Mouse (Mus musculus): ENCODE measurements around the gene 1700023F06Rik. TPM values are rescaled to one million over a fixed set of nuclear protein-coding genes. Genes with fewer than 3 reads are reported as not detected.

The 1700023F06Rik gene
- total RNA-seq (2021): not detected
- long read RNA-seq, experiment 1: 0 reads
- long read RNA-seq, experiment 2: 0 reads

GRCm38 (mm10) chr11:103208458-103208857 lies at the start of gene 1700023F06Rik:
1700023F06Rik (minus strand) TSS chr11:103208558.
- no peak for DNase-seq

DNA sequence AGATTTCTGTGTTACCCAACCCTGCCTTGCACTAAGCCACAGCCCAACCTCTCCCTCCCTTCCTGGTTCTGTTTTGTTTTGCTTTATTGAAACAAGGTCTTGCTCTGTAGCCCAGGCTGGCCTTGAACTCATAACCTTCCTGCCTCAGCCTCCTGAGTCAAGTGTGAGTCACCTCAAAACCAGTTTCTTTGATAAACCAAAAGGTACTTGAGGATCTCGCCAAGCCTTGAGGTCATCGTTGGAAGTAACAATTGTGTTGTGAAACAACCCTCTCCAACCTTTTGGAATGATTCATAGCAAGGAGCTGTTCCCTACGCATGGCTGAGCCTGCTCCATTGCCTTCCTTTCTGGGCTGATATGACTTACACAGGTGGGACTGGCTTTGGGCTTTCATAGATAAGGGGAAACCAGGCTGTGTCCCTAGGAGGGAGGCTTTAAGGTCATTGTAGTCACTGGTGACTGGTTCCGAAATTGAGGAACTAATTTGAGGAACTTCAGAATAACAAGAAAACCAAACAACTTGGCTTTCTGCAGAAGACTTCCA lies 49.7 kb upstream of the 1700023F06Rik start:
- DNase-seq: no peak

- DNase-seq: no peak
These were observed 45.2 kb upstream of the 1700023F06Rik start for GRCm38 (mm10) chr11:103253605-103254004.

GRCm38 (mm10) chr11:103252380-103252779 lies 44.0 kb upstream of the 1700023F06Rik start:
- DNase-seq: no peak

DNA sequence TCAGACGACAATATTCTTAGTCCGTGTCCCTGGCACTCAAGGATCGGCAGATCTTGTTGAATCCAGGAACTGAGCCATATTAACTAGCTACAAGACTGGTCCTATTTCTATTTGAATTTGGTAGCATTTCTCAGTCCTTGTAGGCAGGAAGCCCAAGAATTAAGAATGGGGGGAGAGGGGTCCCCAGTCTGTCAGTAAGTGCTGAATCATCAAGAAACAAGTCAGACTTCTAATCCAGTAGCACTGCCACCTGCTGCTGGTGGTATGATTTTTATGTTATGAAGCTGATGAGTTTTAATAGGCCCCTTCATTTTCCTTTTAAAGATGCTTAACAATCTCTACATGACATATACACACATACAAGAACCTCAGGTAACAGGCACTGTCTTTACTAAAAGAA lies 42.0 kb upstream of the 1700023F06Rik start:
- DNase-seq: no peak

DNA sequence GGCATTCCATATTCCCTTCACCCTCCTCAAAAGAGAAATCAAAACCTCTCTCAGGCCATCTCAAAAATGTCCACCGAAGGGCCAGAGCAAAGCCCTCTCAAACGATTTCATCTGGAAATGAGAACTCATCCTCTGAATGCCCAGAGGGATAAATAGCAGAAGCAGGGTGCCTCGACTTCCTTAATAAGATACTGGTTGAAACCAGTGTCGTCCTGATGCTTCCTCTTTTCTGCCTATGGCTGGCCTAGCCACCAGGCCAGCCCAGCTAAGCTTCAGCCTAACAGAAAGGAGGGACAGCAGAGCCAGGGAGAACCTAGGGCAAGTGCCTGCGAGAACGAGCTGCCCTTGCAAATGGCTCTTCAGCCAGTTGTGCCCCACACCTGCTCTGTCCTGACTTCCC lies 41.2 kb upstream of the 1700023F06Rik start:
- DNase-seq: no peak

GRCm38 (mm10) chr11:103248837-103249236 lies 40.5 kb upstream of the 1700023F06Rik start:
- no peak for DNase-seq

- no peak for DNase-seq
These were observed 39.3 kb upstream of the 1700023F06Rik start for GRCm38 (mm10) chr11:103247504-103248177.

DNA sequence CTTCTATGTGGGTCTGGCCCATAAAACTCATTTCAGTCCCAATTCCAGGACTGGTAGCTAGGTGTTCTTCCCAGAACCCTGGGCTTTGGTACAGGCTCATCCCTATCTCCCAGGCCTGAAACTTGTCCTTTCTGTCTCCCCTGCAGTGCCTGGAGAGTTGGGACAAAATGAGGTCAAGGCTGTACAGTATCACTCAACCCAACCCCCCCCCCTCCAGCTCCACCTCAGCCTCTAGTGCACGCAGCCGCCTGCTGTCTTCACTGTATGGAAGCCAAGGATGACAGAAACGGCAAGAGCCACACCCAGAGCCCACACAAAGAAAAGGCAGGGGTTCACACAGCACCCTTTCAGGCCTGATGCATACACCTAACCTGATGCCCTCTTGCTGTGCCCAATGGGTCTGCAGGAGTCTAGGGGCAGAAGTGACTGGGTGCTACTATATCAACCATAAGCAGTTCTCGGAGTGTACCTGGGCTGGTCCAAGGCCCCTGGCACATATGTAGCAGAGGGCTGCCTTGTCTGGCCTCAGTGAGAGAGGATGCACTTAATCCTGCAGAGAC lies 38.5 kb upstream of the 1700023F06Rik start:
- DNase-seq: no peak

- DNase-seq: peak; percentile 74
These were observed 37.8 kb upstream of the 1700023F06Rik start for GRCm38 (mm10) chr11:103246081-103246730.

- DNase-seq: no peak
These were observed 36.5 kb upstream of the 1700023F06Rik start for GRCm38 (mm10) chr11:103244856-103245255.

- peak; percentile 70 for DNase-seq
These were observed 32.4 kb upstream of the 1700023F06Rik start for GRCm38 (mm10) chr11:103240740-103241139.

GRCm38 (mm10) chr11:103237757-103238156 lies 29.4 kb upstream of the 1700023F06Rik start:
- DNase-seq: no peak

GRCm38 (mm10) chr11:103236903-103237302 lies 28.5 kb upstream of the 1700023F06Rik start:
- no peak for DNase-seq

DNA sequence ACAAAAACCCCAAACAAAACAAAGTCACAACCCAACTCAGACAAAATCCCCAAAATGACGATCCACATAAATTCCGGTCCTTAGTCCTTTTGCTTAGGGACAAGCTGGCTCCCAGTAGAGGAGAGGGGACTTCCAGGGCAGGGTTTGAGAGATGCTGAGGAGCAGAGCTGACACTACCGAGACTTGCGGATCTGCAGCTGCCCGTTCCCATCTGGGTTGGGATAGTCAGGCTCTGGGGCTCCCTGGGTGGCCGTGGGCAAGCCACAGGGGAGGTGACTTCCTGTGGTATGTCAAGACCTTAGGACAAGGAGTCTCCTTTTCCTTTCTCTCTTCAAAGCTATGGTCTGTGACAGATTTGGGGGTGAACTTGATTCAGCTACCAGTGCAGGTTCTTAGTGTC lies 28.1 kb upstream of the 1700023F06Rik start:
- DNase-seq: no peak

GRCm38 (mm10) chr11:103235702-103236101 lies 27.3 kb upstream of the 1700023F06Rik start:
- peak; percentile 67 for DNase-seq

- no peak for DNase-seq
These were observed 26.1 kb upstream of the 1700023F06Rik start for GRCm38 (mm10) chr11:103234447-103234846.

GRCm38 (mm10) chr11:103232966-103233365 lies 24.6 kb upstream of the 1700023F06Rik start:
- peak; percentile 74 for DNase-seq

- no peak for DNase-seq
These were observed 23.0 kb upstream of the 1700023F06Rik start for GRCm38 (mm10) chr11:103231367-103231766.

- DNase-seq: peak; percentile 76
These were observed 22.3 kb upstream of the 1700023F06Rik start for GRCm38 (mm10) chr11:103230626-103231025.

DNA sequence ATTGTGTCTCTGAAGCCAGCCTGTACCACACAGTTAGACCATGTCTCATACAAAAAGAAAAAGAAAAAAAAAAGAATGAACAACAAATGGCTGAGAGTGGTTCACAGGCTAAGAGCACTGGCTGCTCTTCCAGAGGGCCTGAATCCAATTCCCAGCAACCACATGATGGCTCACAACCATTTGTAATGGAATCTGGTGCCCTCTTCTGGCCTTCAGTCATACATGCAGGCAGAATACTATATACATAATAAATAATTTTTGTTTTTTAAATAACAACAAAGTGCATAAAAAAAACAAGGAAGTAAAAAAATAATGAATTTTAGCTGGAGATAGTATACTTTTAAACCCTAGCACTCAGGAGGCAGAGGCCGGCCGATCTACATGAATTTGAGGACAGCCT lies 21.2 kb upstream of the 1700023F06Rik start:
- DNase-seq: no peak

DNA sequence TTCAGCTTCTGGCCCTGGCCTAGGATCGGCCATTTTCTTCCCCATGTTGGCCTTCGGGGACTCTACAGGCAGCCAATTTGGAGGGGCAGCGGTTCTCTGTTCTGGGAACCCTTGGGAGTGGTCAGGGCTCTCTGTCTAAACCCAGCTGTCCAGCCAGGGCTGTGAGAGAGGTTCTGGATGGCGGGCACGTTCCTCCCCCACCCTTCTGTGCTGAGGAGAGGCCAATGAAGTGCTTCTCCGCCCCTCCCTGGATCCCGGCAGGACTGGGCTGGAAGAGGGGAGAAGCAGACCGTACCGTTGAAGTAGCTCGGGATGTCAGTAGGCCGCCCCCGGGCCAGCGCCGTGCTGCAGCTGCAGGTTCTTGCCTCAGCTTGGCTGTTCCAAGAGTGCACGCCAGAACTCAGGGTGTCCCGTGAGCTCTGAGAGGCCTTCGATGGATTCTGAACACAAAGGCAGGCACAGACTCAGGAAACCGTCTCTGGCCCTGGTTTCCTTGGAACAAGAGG lies 15.6 kb upstream of the 1700023F06Rik start:
- peak; percentile 77 for DNase-seq

- no peak for DNase-seq
These were observed 15.1 kb upstream of the 1700023F06Rik start for GRCm38 (mm10) chr11:103223444-103223843.
